ENCODE assay signal across 8 mouse cellular contexts in the genomic region with DNA sequence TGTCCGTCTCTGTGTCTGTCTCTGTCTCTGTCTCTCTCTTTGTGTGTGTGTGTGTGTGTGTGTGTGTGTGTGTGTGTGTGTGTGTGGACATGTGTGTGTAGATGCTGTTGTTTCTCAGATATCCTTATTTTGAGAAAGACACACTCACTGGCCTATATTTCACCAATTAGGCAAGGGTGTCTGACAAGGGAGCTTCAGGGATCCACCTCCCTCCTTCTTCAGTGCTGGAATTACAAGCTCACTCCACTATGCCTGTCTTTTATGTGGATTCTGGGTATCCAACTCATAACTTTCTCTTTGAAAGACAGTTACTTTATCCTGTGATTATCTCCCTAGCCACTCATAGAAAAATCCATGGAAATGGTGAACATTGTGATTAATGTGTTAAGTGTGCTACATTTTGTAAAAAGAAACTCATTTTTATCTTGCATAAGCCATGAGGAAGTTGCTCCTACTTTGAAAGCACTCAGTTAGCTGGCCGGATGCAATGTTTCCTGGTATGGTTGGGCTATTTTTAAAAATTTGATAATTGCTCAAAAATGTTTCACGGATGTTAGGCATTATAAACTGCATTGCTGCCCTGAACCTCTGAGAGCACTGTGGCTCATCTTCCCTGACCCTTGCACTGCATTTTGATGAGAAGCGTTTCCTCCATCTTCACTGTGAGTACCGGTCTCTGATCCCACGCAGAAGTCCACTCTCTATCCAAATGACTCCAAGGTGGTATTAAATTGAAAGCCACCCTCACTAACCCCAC. TPM values are rescaled to one million over a fixed set of nuclear protein-coding genes. Genes with fewer than 3 reads are reported as not detected.
DNase-seq lines count a peak whose midpoint lies in the region; ATAC-seq and TF ChIP-seq lines count a peak whose summit lies in the region.
"Not testable (repeated sequence)": the region's sequence is repeated elsewhere in the genome, so short reads cannot be mapped to it uniquely, and the experiment has no call there.

A gene (plus strand): TSS at position 587 of the 757 bp plus-strand sequence.

- TF ChIP-seq CTCF in lung, postnatal 0 days (IDR thresholded peaks at IDR 0.05): 0 out of 2 replicates have a peak, but pooled peaks have one; percentile 14

- H3K36me3 ChIP-seq in kidney, embryonic 15.5 days; liver, embryonic 11.5 days (ENCODE audit: control insufficient read depth, insufficient read depth, low read length); lung, postnatal 0 days (ENCODE audit: insufficient read depth, low read length): not testable (repeated sequence)

- not testable (repeated sequence) for H3K9ac ChIP-seq in kidney, embryonic 15.5 days; liver, embryonic 11.5 days (ENCODE audit: low read depth, low read length); lung, postnatal 0 days (replicated peaks; ENCODE audit: low read depth)

- not testable (repeated sequence) for ATAC-seq in kidney, embryonic 15.5 days (replicated peaks; ENCODE audit: low FRiP score); liver, embryonic 11.5 days (replicated peaks; ENCODE audit: low FRiP score)
- ATAC-seq in lung, postnatal 0 days: peak; percentile 77
- peak; percentile 48; the same call in 1 of the 2 replicates for ATAC-seq in neutrophil, adult 5-6 weeks (ENCODE audit: extremely low read depth, insufficient number of reproducible peaks, low FRiP score, poor library complexity, severe bottlenecking)

- WGBS in kidney, embryonic 15.5 days: 66% methylated on average over 6 of the region's 6 CpGs
- WGBS in liver, embryonic 11.5 days: 50% methylated on average over 6 of the region's 6 CpGs
- WGBS in lung, postnatal 0 days: 41% methylated on average over 6 of the region's 6 CpGs

- not testable (repeated sequence) for H3K9me3 ChIP-seq in kidney, embryonic 15.5 days (replicated peaks); liver, embryonic 11.5 days (ENCODE audit: control insufficient read depth, low read length); lung, postnatal 0 days (ENCODE audit: low read length)

- peak; percentile 92 for DNase-seq in 416B (ENCODE audit: low read depth)
- DNase-seq in adrenal gland, adult 2 months: peak; percentile 30
- peak; percentile 97 for DNase-seq in heart, adult 11 months
- DNase-seq in heart, postnatal 4 days: peak; percentile 41
- not testable (repeated sequence) for DNase-seq in liver, embryonic 11.5 days (ENCODE audit: low spot score)
- peak; percentile 81 for DNase-seq in lung, postnatal 0 days (ENCODE audit: low spot score)

- H3K4me1 ChIP-seq in kidney, embryonic 15.5 days; liver, embryonic 11.5 days (replicated peaks; ENCODE audit: control insufficient read depth, insufficient read depth, low read length); lung, postnatal 0 days (ENCODE audit: insufficient read depth, low read depth, low read length): not testable (repeated sequence)

- H3K4me2 ChIP-seq in kidney, embryonic 15.5 days; lung, postnatal 0 days (replicated peaks; ENCODE audit: low read depth, low read length): not testable (repeated sequence)
- peak within 1 kb of the TSS; percentile 23; the same call in 1 of the 2 replicates for H3K4me2 ChIP-seq in liver, embryonic 11.5 days

- H3K4me3 ChIP-seq in kidney, embryonic 15.5 days (replicated peaks); liver, embryonic 11.5 days (ENCODE audit: low read depth, low read length); lung, postnatal 0 days (ENCODE audit: low read depth, low read length): not testable (repeated sequence)

- TF ChIP-seq EP300 in lung, postnatal 0 days (IDR thresholded peaks at IDR 0.05): peak; percentile 41; the same call in 1 of the 2 replicates

- H3K27me3 ChIP-seq in kidney, embryonic 15.5 days; liver, embryonic 11.5 days (replicated peaks; ENCODE audit: control insufficient read depth, insufficient read depth, low read length); lung, postnatal 0 days (replicated peaks; ENCODE audit: insufficient read depth, low read length): not testable (repeated sequence)

- peak within 1 kb of the TSS; percentile 79 for H3K27ac ChIP-seq in kidney, embryonic 15.5 days
- H3K27ac ChIP-seq in liver, embryonic 11.5 days (ENCODE audit: low read depth, low read length): peak within 1 kb of the TSS; percentile 55; the same call in 1 of the 2 replicates
- not testable (repeated sequence) for H3K27ac ChIP-seq in lung, postnatal 0 days (ENCODE audit: low read length)

RNA-seq across cellular contexts. Expression of the gene that starts here (rescaled TPM):
- total RNA-seq in adrenal gland, adult 2 months (2021): 1 to 10 TPM; 3.7 to 5.4 TPM
- polyA plus RNA-seq in adrenal gland, adult 2 months (2012; rRNA removed): 0.68 and 0.71 TPM in 2 replicates
- total RNA-seq in heart, postnatal 4 days (2021): 1 to 10 TPM; 1.4 to 1.6 TPM
- polyA plus RNA-seq in kidney, embryonic 15.5 days (2015; fragmentation: Nextera tagmentation; extraction: Ambion mirVana): 1.7 and 2.1 TPM in 2 replicates
- polyA plus RNA-seq in liver, embryonic 11.5 days (2014; fragmentation: Nextera tagmentation; extraction: Ambion mirVana): 6.0 and 8.2 TPM in 2 replicates
- 11.7 and 13.1 TPM in 2 replicates for polyA plus RNA-seq in lung, postnatal 0 days (2015; fragmentation: Nextera tagmentation; extraction: Ambion mirVana)
- 36.2 and 38.1 TPM in 2 replicates for total RNA-seq in neutrophil, adult 5-6 weeks (2017)
